Mouse (Mus musculus): Measurements from ENCODE around the gene Vmp1.
A peak's percentile ranks its signal among the peaks of the same experiment; 100 is the strongest.

Gene Vmp1

DNA sequence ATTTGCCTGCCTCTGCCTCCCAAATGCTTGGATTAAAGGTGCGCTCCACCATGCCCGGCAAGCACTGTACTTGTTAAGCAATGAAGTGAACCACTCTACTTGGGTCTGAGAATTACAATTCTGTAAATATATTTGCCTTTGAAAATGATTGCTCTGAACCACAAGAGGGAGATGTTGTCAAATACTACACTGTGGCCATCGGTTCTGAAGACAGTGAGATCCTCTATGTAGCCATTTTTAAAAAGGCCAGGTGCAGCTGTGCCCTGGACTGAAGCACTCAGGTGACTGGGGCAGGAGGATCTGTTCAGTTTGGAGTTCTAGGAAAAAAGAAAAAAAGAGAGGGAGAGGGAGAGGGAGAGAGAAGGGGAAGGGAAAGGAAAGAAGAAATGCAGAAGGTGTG is 115.2 kb downstream of the Vmp1 start:
- peak in 1 of 2 experiments; percentile 35 for DNase-seq (ENCODE audit: low spot score in 2 of 2)

DNA sequence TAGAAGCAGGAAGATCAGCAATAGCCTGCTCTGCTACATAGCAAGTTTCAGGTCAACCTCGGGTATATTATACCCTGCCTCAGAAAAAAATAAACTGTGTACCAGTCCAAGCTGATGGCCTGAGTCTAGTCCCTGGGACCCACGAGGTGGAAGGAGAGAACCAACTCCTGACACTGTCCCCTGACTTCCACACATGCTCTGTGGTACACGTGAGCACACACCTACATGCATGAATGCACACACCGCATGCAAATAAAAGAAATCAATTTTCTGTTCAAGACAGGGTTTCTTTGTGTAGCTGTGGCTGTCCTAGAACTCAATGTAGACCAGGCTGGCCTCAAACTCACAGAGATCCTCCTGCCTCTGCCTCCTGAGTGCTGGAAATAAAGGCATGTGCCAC is 125.4 kb downstream of the Vmp1 start:
- no peak for DNase-seq (ENCODE audit: low spot score in 2 of 2)

DNA sequence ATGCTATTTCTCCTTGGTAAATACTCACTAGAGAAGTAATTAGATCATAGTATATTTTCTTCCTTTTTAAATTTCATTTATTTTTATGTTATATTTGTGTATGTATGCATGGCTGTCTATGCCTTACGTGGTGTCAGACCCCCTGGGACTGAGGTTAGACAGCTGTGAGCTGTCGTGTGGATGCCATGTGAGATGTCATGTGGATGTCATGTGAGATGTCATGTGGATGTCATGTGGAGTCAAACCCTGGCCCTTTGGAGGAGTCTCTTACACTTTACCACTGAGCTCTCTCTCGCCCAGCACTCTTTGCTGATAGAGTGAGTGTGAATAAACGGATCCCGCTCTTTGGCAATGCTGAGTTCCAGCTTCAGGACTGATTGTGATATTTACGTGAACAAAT is 130.1 kb downstream of the Vmp1 start:
- DNase-seq (ENCODE audit: low spot score in 2 of 2): no peak

DNA sequence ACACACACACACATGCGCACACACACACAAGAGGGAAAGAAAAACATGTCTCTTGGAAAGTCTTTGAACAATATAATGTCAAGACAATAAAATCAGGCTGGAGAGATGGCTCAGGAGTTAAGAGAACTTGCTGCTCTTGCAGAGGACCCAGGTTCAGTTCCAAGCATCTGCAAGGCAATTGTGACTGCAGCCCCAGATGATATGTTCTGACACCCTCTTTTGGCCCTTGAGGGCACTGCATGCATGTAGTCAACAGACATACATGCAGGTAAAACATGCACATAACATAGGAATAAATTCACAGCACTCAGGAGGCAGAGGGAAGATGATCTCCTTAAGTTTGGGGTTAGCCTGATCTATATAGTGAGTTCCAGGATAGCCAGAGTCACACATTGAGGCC is 136.2 kb downstream of the Vmp1 start:
- peak; percentile 26 to 36 for DNase-seq (ENCODE audit: low spot score in 2 of 2)

DNA sequence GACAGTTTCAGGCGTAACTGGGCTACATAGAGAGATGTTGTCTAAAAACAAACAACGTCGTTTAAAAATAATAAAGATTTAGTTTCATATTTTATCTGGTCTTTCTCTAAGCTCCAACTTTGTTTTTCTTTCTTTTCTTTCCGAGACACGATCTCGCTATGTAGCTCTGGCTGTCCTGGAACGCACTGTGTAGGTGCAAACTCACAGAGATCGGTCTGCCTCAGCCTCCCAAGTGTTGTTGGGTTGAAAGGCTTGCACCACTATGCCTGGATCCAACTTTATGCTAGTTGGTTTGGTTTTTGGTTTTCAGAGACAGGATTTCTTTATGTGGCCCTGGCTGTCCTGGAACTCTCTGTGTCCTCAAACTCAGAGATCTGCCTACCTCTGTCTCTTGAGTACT is 138.1 kb downstream of the Vmp1 start:
- no peak for DNase-seq (ENCODE audit: low spot score in 2 of 2)

DNA sequence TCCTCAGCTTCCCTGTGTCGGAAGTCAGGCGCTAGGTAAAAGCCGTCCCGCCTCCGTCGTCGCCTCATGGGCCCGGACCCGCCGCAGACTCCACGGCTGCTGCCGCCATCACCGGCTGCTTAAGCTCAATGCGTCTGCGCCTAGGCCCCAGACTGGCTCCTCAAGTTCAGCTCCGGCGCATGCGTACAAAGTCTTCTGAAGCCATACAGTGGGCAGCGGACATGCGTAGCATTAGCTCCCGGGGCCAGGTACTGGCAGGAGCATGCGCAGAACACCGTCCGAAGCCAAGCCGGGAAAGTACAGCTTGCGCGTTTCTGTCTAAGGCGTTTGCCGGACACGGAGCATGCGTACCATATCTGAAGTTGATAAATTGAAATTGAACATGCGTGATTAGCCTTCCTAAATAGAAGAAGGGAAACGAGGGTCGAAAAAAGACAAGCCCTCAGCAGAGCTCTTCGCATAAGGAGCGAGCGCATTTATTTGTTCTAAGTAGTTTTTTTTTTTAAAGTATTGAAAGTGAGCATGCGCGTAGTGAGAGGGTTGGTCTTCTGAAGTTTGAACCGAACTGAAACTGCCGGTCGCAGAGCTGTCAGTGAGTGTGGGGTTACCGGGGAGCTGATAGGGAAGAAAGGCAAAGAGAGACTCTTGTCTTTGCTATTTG is 138.9 kb downstream of the Vmp1 start, which contains the start of the genes Rps6kb1 and Tubd1:
TSS of gene Rps6kb1 (minus strand) at position 167 of the 661 bp plus-strand sequence.
TSS of gene Tubd1 (plus strand) at position 353 of the 661 bp plus-strand sequence.
- DNase-seq (ENCODE audit: low spot score in 2 of 2): peak; percentile 98 to 99

DNA sequence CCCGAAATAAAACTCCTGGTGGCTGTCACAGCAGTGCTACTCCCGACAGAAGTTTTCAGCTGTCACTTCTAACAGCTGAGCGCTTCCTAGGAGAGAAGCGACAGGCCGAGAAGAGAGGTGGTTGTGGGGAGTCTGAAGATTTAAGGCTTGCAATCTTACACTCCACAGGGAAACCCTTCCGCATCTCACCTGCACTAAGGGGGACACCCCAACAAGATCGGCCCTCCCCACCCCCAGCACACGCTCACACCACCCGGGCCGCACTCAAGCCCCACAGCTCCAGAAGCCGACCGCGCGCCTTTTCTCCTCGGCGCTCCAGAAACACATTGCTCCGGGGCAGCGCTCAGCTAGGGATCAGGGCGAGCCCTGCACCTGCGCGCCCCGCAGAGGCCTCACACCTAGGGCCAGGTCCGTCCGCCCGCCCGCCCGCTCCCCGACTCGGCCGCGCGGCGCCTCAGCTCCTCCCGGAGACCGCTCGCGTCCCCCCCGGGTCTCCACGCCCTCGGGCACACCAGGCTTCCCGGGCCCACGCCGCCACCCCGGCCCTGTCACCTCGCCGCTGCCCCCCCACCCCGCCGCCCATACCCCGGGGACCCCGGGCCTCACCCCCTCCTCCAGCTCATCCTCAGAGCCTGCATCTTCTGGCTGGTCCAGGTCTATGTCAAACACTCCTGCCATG is 139.5 kb downstream of the Vmp1 start:
- no peak for DNase-seq (ENCODE audit: low spot score in 2 of 2)

DNA sequence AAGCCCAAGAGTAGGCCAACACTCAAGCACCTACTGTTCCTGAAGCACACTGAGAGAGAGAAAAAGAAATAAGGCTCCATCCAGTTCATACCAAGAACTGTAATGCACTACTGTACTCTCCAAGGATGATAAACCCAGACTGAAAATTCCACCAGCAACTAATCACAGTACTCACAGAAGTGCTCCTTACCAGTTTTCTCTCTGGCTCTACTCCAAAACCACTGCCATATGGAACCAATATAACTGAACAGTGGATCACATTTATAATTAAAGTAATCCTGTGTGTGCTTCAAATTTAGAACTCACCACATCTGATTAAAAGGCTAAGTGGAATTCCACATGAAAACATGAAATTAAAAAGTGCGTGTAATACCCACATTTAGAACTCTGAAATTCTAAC is 140.8 kb downstream of the Vmp1 start:
- no peak for DNase-seq (ENCODE audit: low spot score in 2 of 2)

DNA sequence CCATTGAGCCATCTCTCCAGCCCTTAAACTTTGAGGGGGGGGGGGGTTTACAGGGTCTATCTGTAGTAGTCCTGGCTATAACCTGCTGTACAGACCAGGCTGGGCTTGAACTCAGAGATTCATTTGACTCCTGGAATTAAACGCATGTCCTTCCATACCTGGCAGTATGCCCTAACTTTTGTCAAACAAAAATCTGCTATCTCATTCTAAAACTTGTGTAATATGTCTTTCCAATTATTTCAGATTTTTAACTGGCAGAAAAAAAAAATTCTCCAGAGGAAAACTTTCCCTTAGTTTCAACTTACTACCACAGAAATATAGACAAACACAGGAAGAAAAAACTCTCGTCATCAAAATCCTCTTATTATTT is 143.2 kb downstream of the Vmp1 start:
- no peak for DNase-seq (ENCODE audit: low spot score in 2 of 2)

DNA sequence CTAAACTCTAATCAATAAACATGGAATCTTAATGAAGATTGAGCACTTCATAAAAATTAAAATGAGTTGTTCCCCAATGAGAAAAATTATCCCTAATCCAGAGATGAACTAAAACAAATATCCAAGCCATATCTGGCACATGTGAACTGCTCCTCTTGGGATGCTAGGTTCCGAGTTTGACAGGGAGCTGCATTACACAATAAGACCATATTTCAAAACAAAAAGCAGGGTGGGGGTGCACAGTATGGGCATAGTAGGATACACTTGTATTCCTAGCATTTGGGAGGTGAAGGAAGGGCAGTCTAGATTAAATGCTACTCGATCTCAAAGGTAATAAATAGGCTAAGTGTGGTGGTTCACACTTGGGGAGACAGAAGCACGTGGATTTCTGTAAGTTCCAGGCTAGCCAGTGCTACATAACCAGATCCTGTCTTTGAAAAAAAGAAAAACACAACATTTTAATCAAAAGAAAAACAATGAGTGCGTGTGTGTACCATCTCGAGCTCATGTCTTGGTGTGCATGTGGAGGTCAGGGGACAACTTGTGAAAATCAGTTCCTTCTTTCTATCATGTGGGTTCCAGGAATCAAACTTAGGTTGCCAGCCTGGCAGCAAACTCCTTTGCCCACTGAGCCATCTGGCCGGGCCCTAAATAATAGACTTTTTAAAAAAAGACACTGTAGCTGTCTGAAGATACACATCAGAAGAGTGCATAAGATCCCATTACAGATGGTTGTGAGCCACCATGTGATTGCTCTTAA is 143.7 kb downstream of the Vmp1 start:
- no peak for DNase-seq (ENCODE audit: low spot score in 2 of 2)

DNA sequence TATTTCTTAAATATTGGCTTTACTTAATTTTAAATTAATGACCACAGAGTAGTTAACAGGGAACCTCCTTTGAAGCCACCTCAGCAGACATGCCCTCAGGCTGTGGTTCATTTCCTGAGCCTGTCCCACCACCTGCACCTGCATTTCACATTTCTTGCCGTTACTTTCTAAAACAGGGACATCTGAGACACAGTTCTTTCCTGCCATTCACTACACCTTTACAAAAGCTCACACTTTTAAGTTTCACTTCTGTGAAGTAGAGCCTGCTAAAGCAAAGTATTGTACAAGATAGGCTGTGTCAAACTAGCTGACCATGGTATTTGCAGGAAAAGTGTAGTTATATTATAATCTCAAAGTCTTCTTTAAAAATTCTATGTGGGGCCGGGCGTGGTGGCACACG is 144.8 kb downstream of the Vmp1 start:
- DNase-seq (ENCODE audit: low spot score in 2 of 2): no peak

DNA sequence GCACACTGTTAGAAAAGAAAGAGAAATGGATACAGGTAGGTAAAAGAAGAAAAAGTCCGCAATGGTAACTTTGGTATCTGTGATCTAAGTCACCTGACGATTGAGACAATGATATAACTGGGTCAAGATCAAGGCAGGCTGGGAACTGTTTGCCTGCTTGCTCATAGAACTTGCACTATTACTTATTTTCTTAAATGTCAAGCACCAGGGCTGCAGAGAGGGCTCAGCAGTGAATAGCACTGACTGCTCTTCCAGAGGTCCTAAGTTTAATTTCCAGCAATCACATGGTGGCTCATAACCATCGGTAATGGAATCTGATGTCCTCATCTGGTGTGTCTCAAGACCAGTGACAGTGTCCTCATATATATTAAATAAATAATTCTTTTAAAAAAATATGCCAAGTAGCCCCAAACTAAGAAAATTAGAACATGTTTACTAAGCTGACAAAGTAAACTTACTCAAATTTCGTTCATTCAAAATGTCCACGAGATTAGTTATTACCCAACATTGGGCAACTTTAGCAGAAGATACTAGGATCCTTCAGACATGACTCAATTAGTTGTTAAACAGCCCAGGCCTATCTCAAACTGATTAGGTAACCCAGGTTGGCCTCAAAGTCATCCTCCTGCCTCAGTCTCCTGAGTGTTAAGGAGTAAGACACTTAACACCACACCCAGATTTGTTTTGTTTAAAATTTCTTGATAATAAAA is 149.3 kb downstream of the Vmp1 start:
- DNase-seq (ENCODE audit: low spot score in 2 of 2): no peak

All from natural killer cell, adult 2 months (primary cell).